Mouse (Mus musculus) heart, adult 2 months (tissue): ENCODE results near the gene Otor. TPM values are rescaled to one million over a fixed set of nuclear protein-coding genes. Genes with fewer than 3 reads are reported as not detected.

Source experiments
- DNase-seq, 2 experiments: peaks; one replicate each; pipeline ENCODE4 v3.0.0; 2021
- H3K27ac ChIP-seq: fragments of 200-600 bp; 2 replicates; pipeline ENCODE4 v1.8.1; 2022
- H3K27me3 ChIP-seq: fragments of 200-500 bp; 2 replicates; pipeline ENCODE4 v1.6.1; 2012; ENCODE audit warnings: mild to moderate bottlenecking, low read length, inconsistent platforms, mixed read lengths; ENCODE audit not compliant: control insufficient read depth, insufficient read depth
- H3K36me3 ChIP-seq: fragments of 200-500 bp; 2 replicates; pipeline ENCODE4 v1.6.1; 2012; ENCODE audit warnings: low read length, inconsistent platforms; ENCODE audit not compliant: control insufficient read depth, insufficient read depth
- H3K4me1 ChIP-seq: fragments of 200-500 bp; 2 replicates; pipeline ENCODE4 v1.6.1; 2011; ENCODE audit warnings: low read length; ENCODE audit not compliant: control insufficient read depth, insufficient read depth
- H3K4me3 ChIP-seq: fragments of 200-600 bp; 2 replicates; pipeline ENCODE4 v1.8.1; 2022
- H3K79me2 ChIP-seq: fragments of 200-500 bp; replicated peaks from 2 replicates; pipeline ENCODE4 v1.6.1; 2012; ENCODE audit warnings: mild to moderate bottlenecking, inconsistent platforms, low read length, moderate library complexity, mixed read lengths; ENCODE audit not compliant: control insufficient read depth, insufficient read depth
- H3K9ac ChIP-seq: fragments of 200-500 bp; 2 replicates; pipeline ENCODE4 v1.6.1; 2012; ENCODE audit warnings: low read depth, mild to moderate bottlenecking, control low read depth, inconsistent platforms, low read length, mixed read lengths
- CTCF ChIP-seq: fragments of 200-600 bp; IDR thresholded peaks from 2 replicates; pipeline ENCODE4 v1.8.1; 2022; ENCODE audit warnings: antibody characterized with exemption, mild to moderate bottlenecking, moderate library complexity
- EP300 ChIP-seq: fragments of 200-500 bp; IDR thresholded peaks from 2 replicates; pipeline ENCODE4 v1.6.1; 2011; ENCODE audit warnings: low read depth, low read length, control low read depth; ENCODE audit not compliant: insufficient read depth
- POLR2A ChIP-seq: fragments of 200-500 bp; IDR thresholded peaks from 2 replicates; pipeline ENCODE4 v1.6.1; 2011; ENCODE audit warnings: mild to moderate bottlenecking, low read depth, low read length, control low read depth; ENCODE audit not compliant: insufficient read depth
- WGBS: fragments of 180-500 bp; shearing (Covaris S2); methylation state at CpG from one replicate; pipeline ENCODE4 v1.1.7; 2018; 5-methylcytosine and 5-hydroxymethylcytosine counted together
- intact Hi-C: fragments of 180-260 bp; cut with DNase I; formaldehyde crosslinking; loops from one replicate; pipeline ENCODE4 v1.15.1; 2025
- polyA plus RNA-seq: library from polyadenylated mRNA; depleted of rRNA; stranded (reverse); fragments of >200 nt; gene quantifications from 2 replicates; pipeline ENCODE4 v1.2.3, GENCODE M21; 2012; rRNA removed
- total RNA-seq, 2 experiments: library from RNA; stranded (reverse); gene quantifications; 2 replicates each; pipeline ENCODE4 v1.2.3; 2021

The Otor gene
- total and polyA plus RNA-seq, 3 experiments, result not detected

DNA sequence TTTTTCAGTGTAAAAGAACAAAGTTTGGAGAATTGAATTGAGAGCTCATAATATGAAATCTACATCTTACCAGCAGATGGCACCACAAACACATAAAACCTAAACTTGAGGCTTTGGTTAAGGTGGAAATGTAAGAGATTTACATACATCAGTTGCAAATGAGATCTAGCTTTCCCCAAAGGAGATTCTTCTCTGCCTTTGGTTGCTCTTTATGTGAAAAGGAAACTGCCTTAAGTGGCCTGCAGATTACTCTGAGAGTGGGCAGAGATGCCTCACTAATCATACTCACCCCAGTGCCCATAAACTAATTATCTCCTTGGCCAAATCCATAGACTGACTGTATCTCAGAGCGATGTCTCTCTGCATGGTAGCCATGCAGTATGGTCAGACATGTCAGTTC lies 35.6 kb downstream of the Otor start:
- 92% methylated on average over 1 of the region's 1 CpGs for WGBS
- Histone ChIP-seq H3K79me2 (no peaks in the 10 kb centered on the region), H3K4me3 (no peak overlapping the region), H3K9ac (no peak overlapping the region), H3K27ac (no peak overlapping the region), H3K4me1 (no peaks in the 10 kb centered on the region), H3K27me3 (no peaks in the 10 kb centered on the region; the same call in 1 of the 2 replicates), H3K36me3 (no peaks in the 10 kb centered on the region)
- intact Hi-C loops, result loop anchor here (10.0 kb wide), 1 partner anchor 1341 kb away; no protein-coding TSS in a partner anchor
- TF ChIP-seq POLR2A, result no peak
- TF ChIP-seq EP300, result no peak
- TF ChIP-seq CTCF, result peak; percentile 65
- DNase-seq, result no peak

DNA sequence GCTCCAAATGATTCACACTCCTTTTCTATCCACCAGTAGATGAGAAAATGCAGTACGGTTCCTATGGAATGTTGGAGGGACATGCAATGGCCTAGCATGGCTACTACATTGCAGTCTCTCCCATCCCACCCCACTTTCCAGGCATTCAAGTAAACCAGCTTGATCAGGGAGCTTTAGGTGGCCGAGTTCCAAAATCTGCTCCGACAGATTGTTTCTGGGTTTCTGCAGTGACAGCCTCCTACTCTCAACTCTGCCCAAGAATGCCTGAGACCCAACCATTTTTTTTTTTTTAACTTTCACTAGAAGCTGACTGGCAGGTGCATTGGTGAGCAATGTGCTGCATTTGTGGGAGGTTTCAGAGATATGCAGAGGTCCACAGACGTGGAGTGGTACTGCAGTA lies 36.4 kb downstream of the Otor start:
- Histone ChIP-seq H3K79me2 (no peaks in the 10 kb centered on the region), H3K9ac (no peak overlapping the region), H3K36me3 (no peaks in the 10 kb centered on the region), H3K4me1 (no peaks in the 10 kb centered on the region), H3K27me3 (no peaks in the 10 kb centered on the region), H3K27ac (no peak overlapping the region), H3K4me3 (no peak overlapping the region)
- 57% methylated on average over 4 of the region's 4 CpGs for WGBS
- intact Hi-C loops, result loop anchor here (10.0 kb wide), 1 partner anchor 1340 kb away; no protein-coding TSS in a partner anchor
- DNase-seq, result no peak
- TF ChIP-seq CTCF (no peak), POLR2A (no peak), EP300 (no peak)

DNA sequence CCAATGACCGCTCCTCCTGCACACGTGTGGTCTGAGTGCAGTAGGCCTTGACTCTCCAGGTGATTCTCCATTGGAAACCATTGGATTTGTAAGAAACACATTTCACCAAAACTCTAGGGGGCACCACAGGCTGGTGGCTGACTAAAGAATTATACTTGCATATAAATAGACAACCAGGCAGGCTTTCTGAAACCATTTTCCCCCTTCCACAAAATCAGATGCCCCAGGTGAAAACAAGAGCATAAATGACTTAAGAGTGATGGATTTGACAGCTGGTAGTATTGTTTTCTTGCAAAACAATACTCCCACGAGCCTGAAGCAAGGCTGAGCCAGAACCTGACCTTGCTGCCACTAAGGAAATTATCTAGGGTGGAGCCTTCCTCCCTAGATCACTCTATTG lies 39.2 kb downstream of the Otor start:
- DNase-seq, result peak in 1 of 2 experiments; percentile 3
- H3K36me3 ChIP-seq, result no peaks in the 10 kb centered on the region
- H3K27ac ChIP-seq, result no peak overlapping the region
- no peak overlapping the region for H3K9ac ChIP-seq
- no peaks in the 10 kb centered on the region for H3K4me1 ChIP-seq
- WGBS, result 44% methylated on average over 3 of the region's 3 CpGs
- H3K27me3 ChIP-seq, result no peaks in the 10 kb centered on the region
- no peak overlapping the region for H3K4me3 ChIP-seq
- H3K79me2 ChIP-seq, result no peaks in the 10 kb centered on the region
- intact Hi-C loops, result loop anchor here (10.0 kb wide), 1 partner anchor 1337 kb away; no protein-coding TSS in a partner anchor
- TF ChIP-seq CTCF (peak; percentile 60), POLR2A (no peak)

DNA sequence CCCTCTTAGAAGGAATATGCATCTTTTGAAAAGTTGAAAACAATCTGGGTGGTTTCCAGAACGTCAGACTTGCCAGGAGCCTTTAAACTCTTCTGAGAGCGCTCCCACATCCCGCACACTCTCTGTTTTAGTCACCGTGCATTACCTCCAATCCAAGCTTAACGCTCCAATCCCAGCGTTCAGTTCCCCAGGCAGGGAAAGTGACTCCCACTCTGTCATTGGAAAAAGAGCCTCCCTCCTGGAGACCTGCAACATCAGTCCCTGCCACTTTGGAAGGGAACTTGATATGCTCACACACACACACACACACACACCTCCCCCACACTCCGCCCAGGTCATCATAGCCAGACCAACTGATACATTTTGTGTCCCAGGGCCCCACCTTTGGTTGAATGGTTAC lies 39.9 kb downstream of the Otor start:
- H3K36me3 ChIP-seq, result no peaks in the 10 kb centered on the region
- no peak overlapping the region; the same call in 1 of the 2 replicates for H3K27ac ChIP-seq
- intact Hi-C loops, result loop anchor here (10.0 kb wide), 1 partner anchor 1337 kb away; no protein-coding TSS in a partner anchor
- no peak for TF ChIP-seq CTCF
- TF ChIP-seq POLR2A, result no peak
- TF ChIP-seq EP300, result no peak
- H3K4me3 ChIP-seq, result no peak overlapping the region
- H3K79me2 ChIP-seq, result no peaks in the 10 kb centered on the region
- 54% methylated on average over 7 of the region's 7 CpGs for WGBS
- no peak for DNase-seq
- H3K9ac ChIP-seq, result no peak overlapping the region
- no peaks in the 10 kb centered on the region for H3K27me3 ChIP-seq
- H3K4me1 ChIP-seq, result no peaks in the 10 kb centered on the region

DNA sequence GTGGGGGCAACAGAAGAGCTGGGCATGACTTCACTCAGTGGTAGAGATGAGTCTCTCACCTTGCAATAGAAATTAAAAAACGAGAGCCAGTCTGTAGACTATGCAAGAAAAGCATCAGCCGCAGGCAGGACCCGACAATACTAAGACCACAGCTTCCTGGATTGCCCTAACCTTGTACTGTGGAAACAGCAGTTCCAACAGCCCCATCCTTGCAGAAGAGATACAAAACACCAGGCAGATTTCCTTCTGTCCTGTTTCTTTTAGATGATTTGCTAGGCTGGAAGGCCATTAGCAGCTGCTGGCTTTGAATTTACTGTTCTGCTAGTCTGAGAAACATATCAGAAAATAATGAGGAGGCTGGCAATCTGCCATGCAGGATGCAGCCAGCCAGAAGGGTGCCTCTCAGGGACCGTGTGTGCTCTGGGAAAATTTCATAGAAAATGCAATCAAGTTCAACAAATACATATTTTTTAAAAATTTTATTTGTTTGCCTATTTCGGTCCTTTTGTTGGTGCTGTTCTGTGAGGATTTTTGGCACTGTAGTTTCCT lies 52.9 kb downstream of the Otor start:
- Histone ChIP-seq H3K79me2 (no peaks in the 10 kb centered on the region), H3K36me3 (no peaks in the 10 kb centered on the region; the same call in 1 of the 2 replicates), H3K4me3 (no peak overlapping the region), H3K9ac (no peak overlapping the region), H3K4me1 (no peaks in the 10 kb centered on the region), H3K27me3 (no peaks in the 10 kb centered on the region), H3K27ac (no peak overlapping the region)
- TF ChIP-seq CTCF (no peak), EP300 (no peak), POLR2A (no peak)
- intact Hi-C loops, result no loop called here
- no peak for DNase-seq
- 31% methylated on average over 5 of the region's 5 CpGs for WGBS

Other genes starting within 250 kb of the Otor start
- 10 to 100 TPM; 32.3 to 38.3 TPM for gene Kif16b, start 176.9 kb upstream of the Otor start, total RNA-seq
- gene Kif16b, start 176.9 kb upstream of the Otor start, polyA plus RNA-seq, result 16.1 and 22.1 TPM in 2 replicates
- 10 to 100 TPM; 20.6 to 21.2 TPM for gene Snrpb2, start 15.4 kb upstream of the Otor start, total RNA-seq
- 3.9 and 7.8 TPM in 2 replicates for gene Snrpb2, start 15.4 kb upstream of the Otor start, polyA plus RNA-seq